Mouse (Mus musculus) kidney, adult 2 months (tissue): Measurements from ENCODE around the gene Sox6.
A peak's percentile ranks its signal among the peaks of the same experiment; 100 is the strongest.

Experiments used
- CTCF ChIP-seq: fragments of 200-500 bp; conservative IDR thresholded peaks from 2 replicates; pipeline ENCODE4 v1.5.1; 2011; ENCODE audit warnings: low read depth, mild to moderate bottlenecking, control low read depth, low read length, moderate library complexity, mixed read lengths; ENCODE audit not compliant: insufficient read depth, insufficient read length
- POLR2A ChIP-seq: fragments of 200-500 bp; IDR thresholded peaks from one replicate; pipeline ENCODE4 v1.6.1; 2011; ENCODE audit warnings: low read depth, low read length, control low read depth

- TF ChIP-seq POLR2A: no peak
- peak; percentile 73 for TF ChIP-seq CTCF
Observed at GRCm38 (mm10) chr7:116032596-116033307, 5.8 kb downstream of the Sox6 start.
